Mouse (Mus musculus) thymus, adult 2 months (tissue): Measurements from ENCODE around the gene Tcerg1l.

Experiments
- CTCF ChIP-seq: fragments of 200-500 bp; IDR thresholded peaks from 2 replicates; pipeline ENCODE4 v1.5.1; 2012; ENCODE audit warnings: mild to moderate bottlenecking, control low read depth, low read length, moderate library complexity, borderline replicate concordance; ENCODE audit not compliant: control insufficient read depth, poor library complexity, insufficient read depth; ENCODE audit errors: extremely low read depth
- POLR2A ChIP-seq: fragments of 200-500 bp; IDR thresholded peaks from 2 replicates; pipeline ENCODE4 v1.6.1; 2012; ENCODE audit warnings: mild to moderate bottlenecking, low read length, control low read depth, moderate library complexity; ENCODE audit not compliant: control insufficient read depth, poor library complexity, insufficient read depth; ENCODE audit errors: extremely low read depth

DNA sequence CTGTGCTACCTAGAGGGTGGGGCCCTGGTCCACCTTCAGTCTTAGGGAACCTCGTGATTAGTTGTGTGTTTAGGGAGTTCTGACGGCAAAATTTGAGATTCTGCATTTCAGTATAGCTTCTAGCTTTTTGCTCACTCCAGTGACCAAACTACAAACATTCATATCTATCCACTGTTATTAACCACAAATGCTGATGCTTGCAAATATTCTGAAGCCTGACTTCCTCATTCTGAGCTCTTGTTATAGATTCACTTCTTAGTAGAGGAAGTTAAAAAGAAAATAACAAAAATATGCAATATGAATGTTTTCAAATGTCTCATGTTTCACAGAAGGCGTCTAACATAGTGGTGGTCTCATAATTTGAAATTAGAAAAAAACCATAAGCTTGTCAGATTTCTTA lies 8.5 kb downstream of the Tcerg1l start:
- TF ChIP-seq CTCF, result no peak
- no peak for TF ChIP-seq POLR2A
